Mouse (Mus musculus) mature B cell (primary cell): ENCODE data around the gene Nelfcd.

Experiments
- in situ Hi-C: fragments of 300-500 bp; cut with MboI; formaldehyde crosslinking; loops from 2 replicates; pipeline ENCODE4 v1.14.3; 2019

The Nelfcd gene

DNA sequence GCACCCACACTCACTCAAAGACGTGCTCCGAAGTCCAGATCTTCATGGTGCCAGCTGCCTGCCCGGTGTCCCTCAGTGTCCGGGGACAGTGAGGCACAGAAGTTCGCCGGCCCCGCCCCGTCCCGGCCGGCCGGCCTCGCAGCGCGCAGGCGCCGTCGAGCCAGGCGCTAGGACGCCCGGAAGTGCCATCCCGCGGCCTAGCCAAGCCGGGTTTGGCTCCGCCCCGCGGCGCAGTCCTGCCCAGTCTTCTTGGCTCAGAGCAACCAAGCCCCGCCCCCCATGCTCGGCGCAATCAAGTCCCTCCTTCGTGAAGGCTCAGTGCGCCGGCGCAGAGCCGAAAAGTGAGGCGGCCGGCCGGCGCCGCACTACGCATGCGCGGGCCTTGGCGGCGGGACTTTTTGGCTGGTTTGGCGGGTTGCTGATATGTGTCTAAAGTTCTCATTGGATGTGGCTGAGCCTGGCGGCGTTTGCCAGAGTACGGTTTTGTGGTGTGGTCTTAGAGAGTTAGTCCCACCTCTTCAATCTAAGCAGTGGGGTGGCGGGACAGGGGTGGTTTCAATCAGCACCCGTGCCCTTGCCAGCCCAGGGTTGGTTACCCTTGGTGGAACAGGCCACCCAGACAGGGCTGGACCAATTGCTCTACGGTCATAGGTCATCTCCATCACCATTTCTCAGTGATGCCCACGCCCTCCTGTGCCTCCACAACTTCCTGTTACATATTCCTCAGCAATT, 57.4 kb downstream of the Nelfcd start, which contains the start of gene Prelid3b:
TSS of gene Prelid3b (minus strand) at position 264 of the 732 bp plus-strand sequence.
- in situ Hi-C loops: loop anchor here (25.0 kb wide), 1 partner anchor 136 kb away; the partner anchor contains the start of gene Gm20721

GRCm38 (mm10) chr2:174473550-174473927, 57.9 kb downstream of the Nelfcd start:
- in situ Hi-C loops: loop anchor here (25.0 kb wide), 1 partner anchor 136 kb away; the partner anchor contains the start of gene Gm20721
